Mouse (Mus musculus) adrenal gland, postnatal 36 days (tissue): ENCODE measurements around the gene Olfr1442. TPM values are rescaled to one million over a fixed set of nuclear protein-coding genes. Genes with fewer than 3 reads are reported as not detected.
"Not testable (repeated sequence)": the region's sequence is repeated elsewhere in the genome, so short reads cannot be mapped to it uniquely, and the experiment has no call there.

Experiments
- DNase-seq, 2 experiments: peaks; one replicate each; pipeline ENCODE4 v3.0.0; 2021; ENCODE audit warnings: mixed read lengths in 1 of 2
- long read RNA-seq, 2 experiments: library from polyadenylated mRNA; stranded (forward); transcript quantifications; one replicate each; pipeline ENCODE4 v2.0.0; 2021; ENCODE audit warnings: borderline sequencing depth in 2 of 2
- total RNA-seq, 2 experiments: library from RNA; stranded (reverse); gene quantifications; 2 replicates each; pipeline ENCODE4 v1.2.3; 2021

Olfr1442 gene
- not detected for total RNA-seq
- long read RNA-seq, experiment 1 = 0 reads
- long read RNA-seq, experiment 2 = 0 reads

- no peak for DNase-seq
Measured at GRCm38 (mm10) chr19:12670139-12670538, at the start of gene Olfr1442. TSS of gene Olfr1442 (plus strand) at chr19:12670439.

GRCm38 (mm10) chr19:12633176-12633575, 37.1 kb upstream of the Olfr1442 start, which contains the start of gene Glyat:
TSS of gene Glyat (plus strand) at chr19:12633308.
- no peak for DNase-seq

GRCm38 (mm10) chr19:12634259-12634658, 36.0 kb upstream of the Olfr1442 start:
- no peak for DNase-seq

GRCm38 (mm10) chr19:12634963-12635362, 35.3 kb upstream of the Olfr1442 start:
- DNase-seq = no peak

GRCm38 (mm10) chr19:12636863-12637262, 33.4 kb upstream of the Olfr1442 start:
- DNase-seq = no peak

- DNase-seq = no peak
Measured at GRCm38 (mm10) chr19:12638049-12638448, 32.2 kb upstream of the Olfr1442 start.

- DNase-seq = no peak
Measured at GRCm38 (mm10) chr19:12649511-12649910, 20.7 kb upstream of the Olfr1442 start.

- no peak for DNase-seq
Measured at GRCm38 (mm10) chr19:12666156-12666555, 4.1 kb upstream of the Olfr1442 start.

GRCm38 (mm10) chr19:12668601-12669000, 1.6 kb upstream of the Olfr1442 start:
- not testable (repeated sequence) for DNase-seq

- no peak for DNase-seq
Measured at GRCm38 (mm10) chr19:12671051-12671450, 812 bp downstream of the Olfr1442 start.

- no peak for DNase-seq
Measured at GRCm38 (mm10) chr19:12677812-12678211, 7.6 kb downstream of the Olfr1442 start, which contains the start of gene Olfr1443. TSS of gene Olfr1443 (plus strand) at chr19:12678112.

- DNase-seq = no peak
Measured at GRCm38 (mm10) chr19:12684638-12685037, 14.4 kb downstream of the Olfr1442 start.

GRCm38 (mm10) chr19:12685231-12685630, 15.0 kb downstream of the Olfr1442 start:
- DNase-seq = no peak

GRCm38 (mm10) chr19:12695590-12695989, 25.4 kb downstream of the Olfr1442 start, which contains the start of gene Keg1:
TSS of gene Keg1 (plus strand) at chr19:12695786.
- DNase-seq = no peak

GRCm38 (mm10) chr19:12696221-12696620, 26.0 kb downstream of the Olfr1442 start:
- no peak for DNase-seq

GRCm38 (mm10) chr19:12708458-12708857, 38.2 kb downstream of the Olfr1442 start:
- no peak for DNase-seq

- DNase-seq = no peak
Measured at GRCm38 (mm10) chr19:12708986-12709385, 38.7 kb downstream of the Olfr1442 start.

- no peak for DNase-seq
Measured at GRCm38 (mm10) chr19:12719189-12719588, 49.0 kb downstream of the Olfr1442 start.

- no peak for DNase-seq
Measured at GRCm38 (mm10) chr19:12720463-12720862, 50.2 kb downstream of the Olfr1442 start.

- not testable (repeated sequence) for DNase-seq
Measured at GRCm38 (mm10) chr19:12720919-12721318, 50.7 kb downstream of the Olfr1442 start.

GRCm38 (mm10) chr19:12721596-12721995, 51.4 kb downstream of the Olfr1442 start:
- DNase-seq = not testable (repeated sequence)

- DNase-seq = peak; percentile 72 to 81
Measured at GRCm38 (mm10) chr19:12722308-12722707, 52.1 kb downstream of the Olfr1442 start.

- DNase-seq = no peak
Measured at GRCm38 (mm10) chr19:12725851-12726250, 55.6 kb downstream of the Olfr1442 start.
